Mouse (Mus musculus): Measurements from ENCODE around the gene Zbtb46. TPM values are rescaled to one million over a fixed set of nuclear protein-coding genes. Genes with fewer than 3 reads are reported as not detected.
A peak's percentile ranks its signal among the peaks of the same experiment; 100 is the strongest.

The Zbtb46 gene
- polyA plus RNA-seq, 1 experiment from 2014 or later = 28.0 TPM

GRCm38 (mm10) chr2:181391541-181391940 is 67.7 kb downstream of the Zbtb46 start:
- Histone ChIP-seq H3K27ac (no peak overlapping the region), H3K9ac (no peak overlapping the region), H3K4me3 (replicated peaks) (no peak overlapping the region), H3K4me1 (no peaks in the 10 kb centered on the region), H3K36me3 (peaks cover 73% of the 10 kb centered on the region), H3K9me3 (replicated peaks) (no peaks in the 10 kb centered on the region), H3K4me2 (no peak overlapping the region), H3K27me3 (no peaks in the 10 kb centered on the region)
- no peak for ATAC-seq (replicated peaks; ENCODE audit: low FRiP score)
- 73% methylated on average over 2 of the region's 2 CpGs for WGBS

GRCm38 (mm10) chr2:181391022-181391421 is 68.2 kb downstream of the Zbtb46 start:
- Histone ChIP-seq H3K27ac (no peak overlapping the region), H3K9me3 (replicated peaks) (no peaks in the 10 kb centered on the region), H3K36me3 (peaks cover 78% of the 10 kb centered on the region), H3K4me3 (replicated peaks) (no peak overlapping the region), H3K9ac (no peak overlapping the region), H3K4me1 (no peaks in the 10 kb centered on the region), H3K27me3 (no peaks in the 10 kb centered on the region), H3K4me2 (no peak overlapping the region)
- no peak for ATAC-seq (replicated peaks; ENCODE audit: low FRiP score)
- WGBS = 91% methylated on average over 15 of the region's 15 CpGs

GRCm38 (mm10) chr2:181390136-181390870 is 68.9 kb downstream of the Zbtb46 start:
- H3K27me3 ChIP-seq = no peaks in the 10 kb centered on the region
- H3K36me3 ChIP-seq = peaks cover 78% of the 10 kb centered on the region
- no peak overlapping the region for H3K9ac ChIP-seq
- H3K9me3 ChIP-seq (replicated peaks) = no peaks in the 10 kb centered on the region
- H3K4me1 ChIP-seq = no peaks in the 10 kb centered on the region
- H3K4me2 ChIP-seq = no peak overlapping the region
- no peak overlapping the region for H3K27ac ChIP-seq
- WGBS = 84% methylated on average over 4 of the region's 4 CpGs
- H3K4me3 ChIP-seq (replicated peaks) = no peak overlapping the region
- no peak for ATAC-seq (replicated peaks; ENCODE audit: low FRiP score)

- Histone ChIP-seq H3K27ac (no peak overlapping the region), H3K9me3 (replicated peaks) (no peaks in the 10 kb centered on the region), H3K36me3 (peaks cover 83% of the 10 kb centered on the region), H3K4me3 (replicated peaks) (no peak overlapping the region), H3K27me3 (no peaks in the 10 kb centered on the region), H3K4me2 (no peak overlapping the region), H3K4me1 (no peaks in the 10 kb centered on the region), H3K9ac (no peak overlapping the region)
- WGBS = 75% methylated on average over 3 of the region's 4 CpGs
- no peak for ATAC-seq (replicated peaks; ENCODE audit: low FRiP score)
Observed at GRCm38 (mm10) chr2:181386663-181387210, 72.5 kb downstream of the Zbtb46 start.

- Histone ChIP-seq H3K9ac (no peak overlapping the region), H3K4me1 (no peaks in the 10 kb centered on the region), H3K27ac (no peak overlapping the region), H3K9me3 (replicated peaks) (no peaks in the 10 kb centered on the region), H3K4me3 (replicated peaks) (no peak overlapping the region), H3K27me3 (no peaks in the 10 kb centered on the region), H3K36me3 (peaks cover 83% of the 10 kb centered on the region), H3K4me2 (no peak overlapping the region)
- WGBS = 65% methylated on average over 3 of the region's 3 CpGs
- no peak for ATAC-seq (replicated peaks; ENCODE audit: low FRiP score)
Observed at GRCm38 (mm10) chr2:181385885-181386284, 73.3 kb downstream of the Zbtb46 start.

- Histone ChIP-seq H3K9me3 (replicated peaks) (no peaks in the 10 kb centered on the region), H3K27me3 (no peaks in the 10 kb centered on the region), H3K4me2 (no peak overlapping the region), H3K27ac (no peak overlapping the region), H3K36me3 (peaks cover 83% of the 10 kb centered on the region), H3K4me3 (replicated peaks) (no peak overlapping the region), H3K4me1 (no peaks in the 10 kb centered on the region), H3K9ac (no peak overlapping the region)
- ATAC-seq (replicated peaks; ENCODE audit: low FRiP score) = no peak
- WGBS = 85% methylated on average over 4 of the region's 4 CpGs
Observed at GRCm38 (mm10) chr2:181384919-181385391, 74.3 kb downstream of the Zbtb46 start.

- H3K4me2 ChIP-seq = no peak overlapping the region
- H3K4me1 ChIP-seq = no peaks in the 10 kb centered on the region
- H3K27ac ChIP-seq = no peak overlapping the region
- ATAC-seq (replicated peaks; ENCODE audit: low FRiP score) = 0 out of 2 replicates have a peak, but pooled peaks have one; percentile 13
- WGBS = 85% methylated on average over 7 of the region's 7 CpGs
- no peaks in the 10 kb centered on the region for H3K9me3 ChIP-seq (replicated peaks)
- no peak overlapping the region for H3K4me3 ChIP-seq (replicated peaks)
- peaks cover 83% of the 10 kb centered on the region for H3K36me3 ChIP-seq
- no peaks in the 10 kb centered on the region for H3K27me3 ChIP-seq
- no peak overlapping the region for H3K9ac ChIP-seq
Observed at GRCm38 (mm10) chr2:181384463-181384862, 74.8 kb downstream of the Zbtb46 start.

GRCm38 (mm10) chr2:181381631-181382306 is 77.5 kb downstream of the Zbtb46 start:
- ATAC-seq (replicated peaks; ENCODE audit: low FRiP score) = no peak
- H3K4me2 ChIP-seq = no peak overlapping the region
- no peaks in the 10 kb centered on the region for H3K27me3 ChIP-seq
- no peak overlapping the region for H3K27ac ChIP-seq
- H3K9ac ChIP-seq = no peak overlapping the region
- H3K4me3 ChIP-seq (replicated peaks) = no peak overlapping the region
- no peaks in the 10 kb centered on the region for H3K9me3 ChIP-seq (replicated peaks)
- no peaks in the 10 kb centered on the region; the same call in 1 of the 2 replicates for H3K4me1 ChIP-seq
- peaks cover 87% of the 10 kb centered on the region for H3K36me3 ChIP-seq
- 81% methylated on average over 6 of the region's 6 CpGs for WGBS

- no peak overlapping the region for H3K4me2 ChIP-seq
- H3K27me3 ChIP-seq = no peaks in the 10 kb centered on the region
- H3K36me3 ChIP-seq = peaks cover 80% of the 10 kb centered on the region
- ATAC-seq (replicated peaks; ENCODE audit: low FRiP score) = no peak
- no peaks in the 10 kb centered on the region for H3K9me3 ChIP-seq (replicated peaks)
- no peak overlapping the region for H3K27ac ChIP-seq
- no peaks in the 10 kb centered on the region; the same call in 1 of the 2 replicates for H3K4me1 ChIP-seq
- H3K4me3 ChIP-seq (replicated peaks) = no peak overlapping the region
- H3K9ac ChIP-seq = no peak overlapping the region
- WGBS = 85% methylated on average over 5 of the region's 5 CpGs
Observed at GRCm38 (mm10) chr2:181381107-181381506, 78.1 kb downstream of the Zbtb46 start.

GRCm38 (mm10) chr2:181380251-181380650 is 79.0 kb downstream of the Zbtb46 start:
- no peak overlapping the region for H3K9ac ChIP-seq
- H3K36me3 ChIP-seq = peaks cover 72% of the 10 kb centered on the region
- no peak for ATAC-seq (replicated peaks; ENCODE audit: low FRiP score)
- no peaks in the 10 kb centered on the region; the same call in 1 of the 2 replicates for H3K4me1 ChIP-seq
- H3K4me2 ChIP-seq = no peak overlapping the region
- H3K4me3 ChIP-seq (replicated peaks) = no peak overlapping the region
- no peaks in the 10 kb centered on the region for H3K9me3 ChIP-seq (replicated peaks)
- H3K27me3 ChIP-seq = no peaks in the 10 kb centered on the region
- 79% methylated on average over 5 of the region's 5 CpGs for WGBS
- no peak overlapping the region for H3K27ac ChIP-seq

- Histone ChIP-seq H3K4me2 (no peak within 1 kb of the TSS), H3K4me1 (no peaks in the 10 kb centered on the region; the same call in 1 of the 2 replicates), H3K27me3 (no peaks in the 10 kb centered on the region), H3K9me3 (replicated peaks) (no peaks in the 10 kb centered on the region), H3K4me3 (replicated peaks) (no peak within 1 kb of the TSS), H3K27ac (no peak within 1 kb of the TSS), H3K9ac (no peak within 1 kb of the TSS), H3K36me3 (peaks cover 67% of the 10 kb centered on the region)
- ATAC-seq (replicated peaks; ENCODE audit: low FRiP score) = no peak
- WGBS = 91% methylated on average over 12 of the region's 12 CpGs
Observed at GRCm38 (mm10) chr2:181379778-181380177, 79.4 kb downstream of the Zbtb46 start, which contains the start of gene Lime1. Gene Lime1, plus strand, starts transcription at chr2:181380078.

- H3K9me3 ChIP-seq (replicated peaks) = no peaks in the 10 kb centered on the region
- no peak for ATAC-seq (replicated peaks; ENCODE audit: low FRiP score)
- no peaks in the 10 kb centered on the region; the same call in 1 of the 2 replicates for H3K4me1 ChIP-seq
- no peak overlapping the region for H3K4me2 ChIP-seq
- no peak overlapping the region for H3K27ac ChIP-seq
- H3K4me3 ChIP-seq (replicated peaks) = no peak overlapping the region
- H3K9ac ChIP-seq = no peak overlapping the region
- no peaks in the 10 kb centered on the region for H3K27me3 ChIP-seq
- peaks cover 57% of the 10 kb centered on the region for H3K36me3 ChIP-seq
- 90% methylated on average over 5 of the region's 5 CpGs for WGBS
Observed at GRCm38 (mm10) chr2:181378701-181379100, 80.5 kb downstream of the Zbtb46 start.

Measured in kidney, embryonic 15.5 days (tissue).